ENCODE assay signal across 8 mouse cellular contexts in genomic region chr8:54076301-54076700, GRCm38 (mm10). TPM values are rescaled to one million over a fixed set of nuclear protein-coding genes. Genes with fewer than 3 reads are reported as not detected.
A peak's percentile ranks its signal among the peaks of the same experiment; 100 is the strongest.
DNase-seq lines count a peak whose midpoint lies in the region; ATAC-seq and TF ChIP-seq lines count a peak whose summit lies in the region.

No protein-coding gene starts in this region.

- H3K4me1 ChIP-seq in heart, embryonic 14.5 days (ENCODE audit: control insufficient read depth in 2 of 2, insufficient read depth in 2 of 2, low read length in 2 of 2) = peaks cover 0 to 10% of the 10 kb centered on the region in 2 experiments; a peak in 1 of 4 replicates
- H3K4me1 ChIP-seq in cortical plate, adult 2 months (ENCODE audit: control insufficient read depth, insufficient read depth, low read length) = no peaks in the 10 kb centered on the region
- H3K4me1 ChIP-seq in hindbrain, postnatal 0 days (ENCODE audit: insufficient read depth, low read length) = no peaks in the 10 kb centered on the region
- peaks cover 3% of the 10 kb centered on the region; the same call in 1 of the 2 replicates for H3K4me1 ChIP-seq in midbrain, embryonic 14.5 days (ENCODE audit: control insufficient read depth, insufficient read depth, low read length)
- no peaks in the 10 kb centered on the region for H3K4me1 ChIP-seq in cerebellum, adult 2 months (ENCODE audit: control insufficient read depth, insufficient read depth, low read length)

- H3K27me3 ChIP-seq in heart, embryonic 14.5 days (ENCODE audit: control insufficient read depth, insufficient read depth, low read length) = no peaks in the 10 kb centered on the region
- H3K27me3 ChIP-seq in hindbrain, postnatal 0 days (ENCODE audit: insufficient read depth, low read length) = no peaks in the 10 kb centered on the region
- peaks cover 6% of the 10 kb centered on the region; the same call in 1 of the 2 replicates for H3K27me3 ChIP-seq in midbrain, embryonic 14.5 days (ENCODE audit: control insufficient read depth, insufficient read depth, low read length)
- no peaks in the 10 kb centered on the region for H3K27me3 ChIP-seq in cerebellum, adult 2 months (ENCODE audit: control insufficient read depth, insufficient read depth, low read length)

- H3K9ac ChIP-seq in heart, embryonic 14.5 days (ENCODE audit: low read length) = peak overlapping the region; percentile 94; the same call in 1 of the 2 replicates
- H3K9ac ChIP-seq in hindbrain, postnatal 0 days (replicated peaks; ENCODE audit: low read length) = no peak overlapping the region
- H3K9ac ChIP-seq in midbrain, embryonic 14.5 days (replicated peaks; ENCODE audit: low read length) = no peak overlapping the region

- no peak for ATAC-seq in heart, embryonic 14.5 days (ENCODE audit: insufficient number of reproducible peaks, insufficient read depth, low FRiP score, low read depth)
- no peak for ATAC-seq in hindbrain, postnatal 0 days
- no peak; the same call in 1 of the 2 replicates for ATAC-seq in midbrain, embryonic 14.5 days (ENCODE audit: low FRiP score, low TSS enrichment)
- no peak for ATAC-seq in inflammation-experienced regulatory T-cells, adult 6 months

- 49% methylated on average over 1 of the region's 1 CpGs for WGBS in heart, embryonic 14.5 days
- WGBS in hindbrain, postnatal 0 days = 44% methylated on average over 1 of the region's 1 CpGs
- 51% methylated on average over 1 of the region's 1 CpGs for WGBS in midbrain, embryonic 14.5 days
- WGBS in cerebellum, adult 2 months = 80% methylated on average over 1 of the region's 1 CpGs

- H3K9me3 ChIP-seq in heart, embryonic 14.5 days (ENCODE audit: control insufficient read depth, low read length) = no peaks in the 10 kb centered on the region
- no peaks in the 10 kb centered on the region for H3K9me3 ChIP-seq in hindbrain, postnatal 0 days (ENCODE audit: low read length)
- H3K9me3 ChIP-seq in midbrain, embryonic 14.5 days (ENCODE audit: control insufficient read depth, low read length) = no peaks in the 10 kb centered on the region

- H3K4me3 ChIP-seq in heart, embryonic 14.5 days (ENCODE audit: control insufficient read depth in 1 of 2, insufficient read depth in 1 of 2, low read depth in 1 of 2, low read length in 2 of 2) = peak overlapping the region in 1 of 2 experiments; percentile 91; a peak in 3 of 4 replicates
- peak overlapping the region; percentile 84; the same call in 1 of the 2 replicates for H3K4me3 ChIP-seq in cortical plate, adult 2 months (ENCODE audit: insufficient read depth, low read length)
- peak overlapping the region; percentile 90; the same call in 1 of the 2 replicates for H3K4me3 ChIP-seq in hindbrain, postnatal 0 days (ENCODE audit: low read length)
- peak overlapping the region; percentile 79 for H3K4me3 ChIP-seq in midbrain, embryonic 14.5 days (replicated peaks; ENCODE audit: low read depth, low read length)
- no peak overlapping the region for H3K4me3 ChIP-seq in cerebellum, adult 2 months (replicated peaks; ENCODE audit: insufficient read depth, low read depth, low read length)

- no peak for TF ChIP-seq CTCF in cortical plate, adult 2 months (IDR thresholded peaks at IDR 0.05; ENCODE audit: extremely low read depth, insufficient read depth, low read length)
- TF ChIP-seq CTCF in hindbrain, postnatal 0 days (IDR thresholded peaks at IDR 0.05; ENCODE audit: low read depth) = no peak
- no peak for TF ChIP-seq CTCF in cerebellum, adult 2 months (IDR thresholded peaks at IDR 0.05; ENCODE audit: borderline replicate concordance, insufficient read depth, low read depth, low read length)

- H3K36me3 ChIP-seq in heart, embryonic 14.5 days (ENCODE audit: control insufficient read depth, insufficient read depth, low read length) = no peaks in the 10 kb centered on the region
- H3K36me3 ChIP-seq in hindbrain, postnatal 0 days (ENCODE audit: insufficient read depth, low read length) = no peaks in the 10 kb centered on the region
- no peaks in the 10 kb centered on the region for H3K36me3 ChIP-seq in midbrain, embryonic 14.5 days (ENCODE audit: control insufficient read depth, insufficient read depth, low read length)

- H3K27ac ChIP-seq in heart, embryonic 14.5 days (replicated peaks in 1 of 2; ENCODE audit: control insufficient read depth in 1 of 2, insufficient read depth in 1 of 2, low read depth in 2 of 2, low read length in 2 of 2) = no peak overlapping the region
- H3K27ac ChIP-seq in cortical plate, adult 2 months (ENCODE audit: insufficient read depth, low read length) = no peak overlapping the region
- H3K27ac ChIP-seq in hindbrain, postnatal 0 days = no peak overlapping the region
- H3K27ac ChIP-seq in midbrain, embryonic 14.5 days (replicated peaks; ENCODE audit: low read depth, low read length) = no peak overlapping the region
- H3K27ac ChIP-seq in cerebellum, adult 2 months (ENCODE audit: insufficient read depth, low read length) = no peak overlapping the region

- intact Hi-C loops in heart, postnatal 10 days (cut with DNase I) = loop anchor here (2.0 to 5.0 kb wide), 3 partner anchors 206 to 341 kb away; no protein-coding TSS in a partner anchor

- H3K4me2 ChIP-seq in heart, embryonic 14.5 days (ENCODE audit: low read length) = peak overlapping the region; percentile 70
- H3K4me2 ChIP-seq in hindbrain, postnatal 0 days (ENCODE audit: low read depth, low read length) = peak overlapping the region; percentile 67
- peak overlapping the region; percentile 81 for H3K4me2 ChIP-seq in midbrain, embryonic 14.5 days (ENCODE audit: low read length)

- no peak for TF ChIP-seq POLR2A in cortical plate, adult 2 months (IDR thresholded peaks at IDR 0.05; ENCODE audit: extremely low read depth, insufficient read depth, low read length)
- TF ChIP-seq POLR2A in cerebellum, adult 2 months (IDR thresholded peaks at IDR 0.05; ENCODE audit: borderline replicate concordance, insufficient read depth, low read length) = no peak

- no peak for DNase-seq in heart, postnatal 10 days
- no peak for DNase-seq in hindbrain, postnatal 0 days (ENCODE audit: low spot score)
- no peak for DNase-seq in midbrain, embryonic 14.5 days
- DNase-seq in cerebellum, postnatal 36 days = no peak
- no peak for DNase-seq in cerebellum, adult 2 months

RNA-seq across cellular contexts. Expression of gene Vegfc, which starts 1.1 kb away (rescaled TPM):
- polyA plus RNA-seq in heart, embryonic 14.5 days (2014; fragmentation: Nextera tagmentation; extraction: Ambion mirVana) = 20.2 and 20.4 TPM in 2 replicates
- total RNA-seq in heart, postnatal 10 days (2021) = 10 to 100 TPM; 11.9 to 13.1 TPM
- polyA plus RNA-seq in cortical plate, adult 2 months (2012; rRNA removed) = 3.4 and 3.6 TPM in 2 replicates
- 4.2 and 6.9 TPM in 2 replicates for total RNA-seq in hindbrain, postnatal 0 days (2014; rRNA removed)
- 4.3 and 5.0 TPM in 2 replicates for polyA plus RNA-seq in hindbrain, postnatal 0 days (2015; fragmentation: Nextera tagmentation; extraction: Ambion mirVana)
- polyA plus RNA-seq in midbrain, embryonic 14.5 days (2014; fragmentation: Nextera tagmentation; extraction: Ambion mirVana) = 2.4 and 3.1 TPM in 2 replicates
- under 1 TPM in 2 of 3 experiments, not detected in 1; 0.13 to 0.29 TPM for polyA plus RNA-seq in inflammation-experienced regulatory T-cells, adult 6 months (2017; shearing (Covaris generic))
- 4.4 and 4.9 TPM in 2 replicates for polyA plus RNA-seq in cerebellum, adult 2 months (2012; rRNA removed)
